Mouse (Mus musculus): ENCODE data around the gene Snrk.
"Not testable (repeated sequence)": the region's sequence is repeated elsewhere in the genome, so short reads cannot be mapped to it uniquely, and the experiment has no call there.

Snrk gene

GRCm38 (mm10) chr9:122146124-122146870, 29.2 kb downstream of the Snrk start:
- DNase-seq, result peak in 1 of 2 experiments; percentile 35

DNA sequence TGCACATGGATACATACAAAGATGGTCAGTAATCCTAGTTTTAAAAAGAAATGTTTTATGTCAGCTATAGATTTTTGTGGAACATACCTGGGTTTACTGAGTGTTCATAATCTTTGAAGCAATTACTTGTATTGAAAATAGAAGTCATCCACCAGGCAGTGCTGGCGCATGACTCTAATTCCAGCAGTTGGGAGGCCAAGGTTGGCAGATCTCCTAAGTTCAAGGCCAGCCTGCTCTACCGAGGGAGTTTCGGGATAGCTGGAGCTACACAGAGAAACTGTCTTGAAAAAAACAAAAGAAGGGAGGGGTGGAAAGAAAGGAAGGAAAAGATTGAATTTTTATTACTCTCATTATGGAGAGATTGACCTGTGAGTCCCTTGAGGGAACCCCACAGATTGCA, 31.3 kb downstream of the Snrk start:
- no peak for DNase-seq

- peak; percentile 63 to 73 for DNase-seq
Measured at GRCm38 (mm10) chr9:122149997-122150826, 33.1 kb downstream of the Snrk start.

- DNase-seq, result peak in 1 of 2 experiments; percentile 36
Measured at GRCm38 (mm10) chr9:122152063-122152462, 35.0 kb downstream of the Snrk start.

GRCm38 (mm10) chr9:122152501-122152900, 35.4 kb downstream of the Snrk start:
- DNase-seq, result no peak

DNA sequence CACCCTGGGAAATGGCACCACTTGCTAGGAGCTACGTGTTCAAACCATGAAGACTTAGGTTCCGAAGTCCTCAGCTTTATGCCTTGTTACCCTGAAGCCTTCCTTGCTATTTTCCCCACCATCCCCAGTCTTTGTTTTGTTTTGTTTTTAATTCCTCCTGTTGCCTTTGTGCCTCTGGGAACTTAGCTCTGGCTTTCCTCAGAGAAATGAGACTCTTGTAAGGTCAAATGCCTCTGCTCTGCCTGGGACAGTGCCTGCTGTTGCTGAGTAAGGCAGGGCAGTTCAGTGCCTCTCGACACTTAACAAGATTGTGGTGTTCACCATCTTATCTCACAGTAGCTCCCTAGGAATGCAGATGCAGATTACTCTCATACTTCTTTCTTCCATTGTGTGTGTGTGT, 36.4 kb downstream of the Snrk start:
- DNase-seq, result no peak

- no peak for DNase-seq
Measured at GRCm38 (mm10) chr9:122155193-122155592, 38.1 kb downstream of the Snrk start.

- no peak for DNase-seq
Measured at GRCm38 (mm10) chr9:122156389-122157078, 39.5 kb downstream of the Snrk start.

GRCm38 (mm10) chr9:122157079-122157441, 40.0 kb downstream of the Snrk start:
- DNase-seq, result no peak

- no peak for DNase-seq
Measured at GRCm38 (mm10) chr9:122164535-122164934, 47.5 kb downstream of the Snrk start.

DNA sequence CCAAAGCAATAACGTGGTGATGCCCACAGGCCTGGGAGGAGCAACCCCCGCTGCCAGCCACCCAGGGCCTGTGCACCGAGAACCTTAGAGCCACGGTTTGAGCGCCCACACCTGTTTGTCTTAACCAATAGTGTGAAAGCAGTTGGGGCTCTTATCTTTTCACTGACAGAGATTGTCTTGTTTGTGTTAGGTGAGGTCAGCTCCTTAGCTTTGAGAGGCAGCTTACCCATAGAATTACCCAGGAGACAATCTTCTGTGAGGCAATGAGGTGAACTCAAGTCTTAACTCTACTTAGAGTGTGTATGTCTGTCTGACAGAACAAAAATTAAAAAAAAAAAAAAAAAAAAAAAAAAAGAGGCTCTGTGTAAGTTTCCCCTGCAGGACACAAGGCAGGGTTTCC, 50.7 kb downstream of the Snrk start:
- DNase-seq, result not testable (repeated sequence)

- no peak for DNase-seq
Measured at GRCm38 (mm10) chr9:122169901-122170300, 52.8 kb downstream of the Snrk start.

GRCm38 (mm10) chr9:122172612-122173186, 55.6 kb downstream of the Snrk start:
- no peak for DNase-seq

- DNase-seq, result no peak
Measured at GRCm38 (mm10) chr9:122173405-122174233, 56.6 kb downstream of the Snrk start.

- no peak for DNase-seq
Measured at GRCm38 (mm10) chr9:122174723-122175122, 57.7 kb downstream of the Snrk start.

DNA sequence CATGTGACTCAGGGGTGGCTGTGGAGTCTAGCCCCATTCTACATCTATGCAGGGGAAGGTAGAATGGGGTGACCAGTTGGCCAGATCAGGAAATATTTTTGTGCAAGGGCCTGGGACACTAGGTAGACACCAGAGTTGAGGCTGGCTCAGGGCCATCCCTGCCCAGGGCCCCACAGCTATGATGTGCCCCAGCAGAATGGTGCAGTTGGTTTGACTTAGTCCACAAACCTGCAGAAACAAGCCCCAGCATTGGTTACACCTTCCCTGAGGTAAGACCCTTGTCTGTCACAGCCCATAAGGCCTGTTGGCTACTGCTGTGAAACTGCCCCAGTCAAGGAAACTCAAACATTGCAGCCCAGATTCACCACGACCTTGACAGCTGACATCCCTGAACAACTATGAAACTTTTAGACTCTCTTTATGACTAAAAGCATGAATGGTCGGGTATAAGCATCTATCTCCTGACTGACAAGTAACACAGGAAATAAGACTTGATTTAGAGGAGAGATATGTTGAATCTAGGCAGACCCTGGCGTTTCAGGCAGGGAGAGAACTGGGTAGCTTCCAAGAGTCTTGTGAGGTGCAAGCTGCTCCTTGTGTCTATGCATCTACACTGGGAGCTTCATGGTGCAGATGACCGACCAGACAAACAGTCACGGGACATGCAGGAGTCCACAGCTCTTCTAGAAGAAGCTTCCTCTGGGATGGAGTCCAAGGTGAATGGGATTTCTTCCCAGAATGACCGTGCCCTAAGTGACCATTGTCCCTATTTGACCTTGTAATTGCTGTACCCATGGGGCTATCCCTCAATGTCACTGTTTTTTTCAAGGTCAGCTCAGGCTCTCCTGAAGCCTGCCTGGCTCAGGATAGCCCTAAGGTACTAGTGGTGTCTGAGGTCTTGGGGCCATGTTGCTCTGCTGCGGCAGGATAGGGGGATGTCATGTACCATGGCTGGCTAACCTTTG, 60.5 kb downstream of the Snrk start:
- DNase-seq, result no peak

DNA sequence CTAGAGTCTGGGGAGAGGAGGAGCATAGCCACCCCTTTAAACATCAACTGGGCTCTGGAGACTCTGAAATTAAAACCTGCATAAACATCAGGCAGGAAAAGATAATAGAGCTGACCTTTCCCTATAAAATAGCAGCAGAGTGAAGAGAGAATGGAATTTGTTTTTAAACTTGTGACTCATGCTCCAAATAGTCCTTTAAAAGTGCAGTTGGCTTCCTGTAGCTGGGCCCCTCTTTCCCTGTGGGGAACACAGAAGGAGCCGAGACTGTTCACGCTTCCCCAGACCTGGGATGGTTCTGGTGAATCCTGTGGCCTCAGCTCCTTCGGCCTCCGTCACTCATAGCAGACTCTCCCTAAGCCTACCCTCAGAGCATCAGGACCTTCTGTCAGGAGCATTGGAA, 61.4 kb downstream of the Snrk start:
- DNase-seq, result no peak

DNA sequence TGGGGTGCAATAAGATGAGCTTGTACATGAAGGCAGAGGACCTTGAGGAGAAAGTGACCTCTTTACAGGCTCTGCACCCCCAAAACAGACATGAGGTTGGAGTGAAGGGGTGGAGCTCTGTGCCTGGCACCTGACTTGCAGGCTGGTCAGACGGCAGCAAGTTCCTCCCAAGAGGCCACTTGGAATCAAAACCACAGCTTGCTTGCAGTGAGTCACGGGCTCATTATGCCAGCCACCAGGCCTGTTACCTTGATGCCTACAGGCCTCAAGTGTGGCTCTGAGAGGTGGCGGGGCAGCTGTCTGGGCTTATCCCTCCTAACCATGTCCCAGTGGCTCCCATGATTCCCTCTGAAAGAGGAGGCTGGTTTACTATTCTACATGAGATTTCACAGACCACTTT, 63.0 kb downstream of the Snrk start:
- peak; percentile 68 to 82 for DNase-seq

DNA sequence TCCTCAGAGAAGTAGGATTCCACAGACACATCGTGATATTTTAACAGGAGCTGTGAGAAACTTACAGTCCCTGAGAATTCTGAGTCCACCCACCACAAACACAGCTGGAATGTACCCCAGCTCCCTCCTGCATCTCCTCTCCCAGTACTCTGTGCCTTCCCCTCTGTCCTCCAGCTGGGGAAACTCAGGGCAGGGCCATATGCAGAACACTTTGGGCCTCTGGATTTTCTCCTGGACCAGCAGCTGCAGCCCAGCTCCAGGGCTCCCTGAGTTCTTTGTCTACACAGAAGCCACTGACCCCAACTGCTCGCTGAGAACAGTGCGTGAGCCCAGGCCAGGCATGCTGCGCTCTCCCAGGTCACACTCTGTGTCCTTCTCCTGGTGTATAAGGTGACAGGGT, 66.0 kb downstream of the Snrk start:
- DNase-seq, result no peak

- DNase-seq, result no peak
Measured at GRCm38 (mm10) chr9:122184329-122184728, 67.3 kb downstream of the Snrk start.

GRCm38 (mm10) chr9:122185061-122185460, 68.0 kb downstream of the Snrk start:
- DNase-seq, result peak; percentile 80 to 86
